Mouse (Mus musculus): Measurements from ENCODE around the gene Rabgef1. TPM values are rescaled to one million over a fixed set of nuclear protein-coding genes. Genes with fewer than 3 reads are reported as not detected.

Rabgef1 gene
- polyA plus RNA-seq, 1 experiment from 2014 or later, result 27.0 TPM

DNA sequence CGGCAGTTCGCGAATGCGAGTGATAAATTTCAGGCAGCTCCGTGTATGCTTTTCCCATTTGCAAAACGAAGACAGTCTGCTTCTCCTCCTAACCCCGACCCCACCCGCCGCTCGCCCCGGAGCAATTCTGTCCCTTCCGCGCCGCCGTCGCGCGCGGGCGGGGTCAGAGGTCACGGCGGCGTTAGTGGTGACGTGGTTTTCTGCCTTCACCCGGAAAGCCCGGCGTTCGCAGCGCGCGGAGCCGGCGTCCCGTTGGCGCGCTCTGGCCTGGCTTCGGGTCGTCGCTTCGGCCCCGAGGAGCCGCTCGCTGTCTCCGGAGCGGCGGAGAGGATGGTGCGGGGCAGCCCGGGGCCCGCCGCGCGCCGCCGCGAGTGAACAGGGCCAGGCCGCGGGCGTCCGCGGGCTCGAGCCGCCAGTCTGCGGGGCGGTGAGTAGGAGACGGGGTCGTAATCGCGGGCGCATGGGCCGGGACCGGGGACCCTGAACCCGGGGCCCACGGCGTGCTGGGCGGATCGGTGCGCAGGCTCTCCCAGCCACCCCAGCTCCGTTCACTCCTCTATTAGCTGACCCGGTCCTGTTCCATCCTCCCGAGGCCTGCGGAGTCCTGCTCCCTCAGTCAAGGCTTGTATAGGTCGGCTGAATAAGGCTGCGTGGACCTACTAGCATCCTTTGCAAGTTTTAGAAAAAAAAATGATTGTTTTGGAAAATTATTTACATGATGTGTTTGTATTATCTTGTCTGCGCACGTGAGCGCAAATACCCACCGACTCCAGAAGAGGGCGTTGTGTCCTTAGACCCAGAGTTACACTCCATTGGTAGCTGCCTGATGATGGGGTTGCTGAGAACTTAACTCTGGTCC is 50.8 kb downstream of the Rabgef1 start:
- H3K36me3 ChIP-seq (ENCODE audit: control insufficient read depth, insufficient read depth, low read length), result no peaks in the 10 kb centered on the region
- peak overlapping the region; percentile 95 for H3K9ac ChIP-seq (ENCODE audit: low read length)
- peak; percentile 95 for DNase-seq (ENCODE audit: low spot score)
- H3K4me2 ChIP-seq (ENCODE audit: low read depth, low read length, severe bottlenecking), result peak overlapping the region; percentile 88
- H3K4me1 ChIP-seq (replicated peaks; ENCODE audit: control insufficient read depth, insufficient read depth, low read length), result peaks cover 3% of the 10 kb centered on the region; the same call in 1 of the 2 replicates
- peak overlapping the region; percentile 62; the same call in 1 of the 2 replicates for H3K27ac ChIP-seq (ENCODE audit: low read depth, low read length)
- ATAC-seq (replicated peaks; ENCODE audit: low FRiP score), result peak; percentile 85
- H3K4me3 ChIP-seq (ENCODE audit: low read depth, low read length), result peak overlapping the region; percentile 98
- WGBS, result under 1% methylated on average over 87 of the region's 88 CpGs
- H3K9me3 ChIP-seq (ENCODE audit: control insufficient read depth, low read length), result no peaks in the 10 kb centered on the region
- H3K27me3 ChIP-seq (ENCODE audit: control insufficient read depth, insufficient read depth, low read length), result no peaks in the 10 kb centered on the region

DNA sequence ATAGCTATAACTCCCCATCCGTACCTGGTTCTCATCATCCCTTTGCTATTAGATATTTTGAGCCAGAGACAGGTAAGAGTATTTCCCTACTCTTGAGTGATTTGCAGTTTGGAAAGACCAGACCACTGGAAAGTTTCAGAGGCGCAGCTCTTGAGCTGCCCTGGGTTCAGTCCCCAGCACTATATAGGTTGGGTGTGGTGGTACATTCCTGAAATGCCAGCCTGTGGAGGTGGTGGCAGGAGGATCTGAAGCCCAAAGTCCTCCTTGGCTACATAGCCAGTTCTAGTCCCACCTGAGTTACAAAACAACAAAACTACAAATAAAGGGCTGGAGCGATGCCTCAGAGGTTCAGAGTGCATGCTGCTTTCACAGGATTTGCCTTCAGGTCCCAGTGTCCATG is 55.2 kb downstream of the Rabgef1 start:
- DNase-seq (ENCODE audit: low spot score) (no peak), ATAC-seq (replicated peaks; ENCODE audit: low FRiP score) (no peak)
- H3K9me3 ChIP-seq (ENCODE audit: control insufficient read depth, low read length), result no peaks in the 10 kb centered on the region
- no peaks in the 10 kb centered on the region for H3K27me3 ChIP-seq (ENCODE audit: control insufficient read depth, insufficient read depth, low read length)
- H3K4me1 ChIP-seq (replicated peaks; ENCODE audit: control insufficient read depth, insufficient read depth, low read length), result peaks cover 3% of the 10 kb centered on the region; the same call in 1 of the 2 replicates
- H3K36me3 ChIP-seq (ENCODE audit: control insufficient read depth, insufficient read depth, low read length), result peaks cover 1% of the 10 kb centered on the region; the same call in 1 of the 2 replicates
- no peak overlapping the region for H3K4me3 ChIP-seq (ENCODE audit: low read depth, low read length)
- WGBS, result 95% methylated on average over 3 of the region's 3 CpGs
- H3K27ac ChIP-seq (ENCODE audit: low read depth, low read length), result no peak overlapping the region
- no peak overlapping the region for H3K9ac ChIP-seq (ENCODE audit: low read length)
- H3K4me2 ChIP-seq (ENCODE audit: low read depth, low read length, severe bottlenecking), result no peak overlapping the region

DNA sequence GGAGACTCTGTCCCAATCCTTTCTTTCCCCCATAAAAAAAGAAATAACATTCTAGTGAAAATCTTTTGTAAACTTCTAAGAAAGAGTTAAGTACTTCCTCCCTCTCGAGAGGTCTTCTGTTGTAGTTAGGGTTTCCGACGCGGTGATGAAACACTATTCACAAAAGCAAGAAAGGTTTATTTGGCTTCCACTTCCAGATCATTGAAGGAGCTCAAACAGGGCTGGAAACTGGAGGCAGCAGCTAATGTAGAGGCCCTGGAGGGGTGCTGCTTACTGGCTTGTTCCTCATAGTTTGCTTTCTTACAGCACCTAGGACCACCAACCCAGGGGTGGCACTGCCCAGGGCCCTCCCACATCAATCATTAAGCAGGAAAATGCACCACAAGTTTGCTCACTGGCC is 56.5 kb downstream of the Rabgef1 start:
- ATAC-seq (replicated peaks; ENCODE audit: low FRiP score) (no peak), DNase-seq (ENCODE audit: low spot score) (no peak)
- H3K27ac ChIP-seq (ENCODE audit: low read depth, low read length), result no peak overlapping the region
- H3K4me2 ChIP-seq (ENCODE audit: low read depth, low read length, severe bottlenecking), result no peak overlapping the region
- no peaks in the 10 kb centered on the region for H3K9me3 ChIP-seq (ENCODE audit: control insufficient read depth, low read length)
- WGBS, result 78% methylated on average over 4 of the region's 4 CpGs
- H3K4me1 ChIP-seq (replicated peaks; ENCODE audit: control insufficient read depth, insufficient read depth, low read length), result peaks cover 3% of the 10 kb centered on the region; the same call in 1 of the 2 replicates
- no peak overlapping the region for H3K9ac ChIP-seq (ENCODE audit: low read length)
- H3K4me3 ChIP-seq (ENCODE audit: low read depth, low read length), result no peak overlapping the region
- H3K27me3 ChIP-seq (ENCODE audit: control insufficient read depth, insufficient read depth, low read length), result no peaks in the 10 kb centered on the region
- peaks cover 5% of the 10 kb centered on the region; the same call in 1 of the 2 replicates for H3K36me3 ChIP-seq (ENCODE audit: control insufficient read depth, insufficient read depth, low read length)

DNA sequence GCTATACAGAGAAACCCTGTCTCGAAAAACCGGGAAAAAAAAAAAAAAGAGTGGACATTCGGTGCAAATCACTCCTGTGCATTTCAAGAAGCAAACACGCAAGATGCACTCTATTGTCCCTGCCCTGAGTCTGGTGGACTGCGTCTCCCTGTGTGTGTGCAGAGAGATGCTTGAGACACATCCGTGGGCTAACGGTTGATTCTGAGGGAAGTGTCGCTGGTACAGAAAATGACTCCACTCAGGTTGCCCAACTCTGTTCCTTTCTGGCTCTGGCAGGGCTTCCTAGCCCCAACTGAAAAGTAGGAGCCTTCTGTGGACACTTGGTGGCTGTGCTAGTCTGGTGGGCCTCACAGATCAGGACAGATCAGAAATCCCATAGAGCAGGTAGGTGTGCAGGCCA is 64.7 kb downstream of the Rabgef1 start:
- ATAC-seq (replicated peaks; ENCODE audit: low FRiP score) (no peak), DNase-seq (ENCODE audit: low spot score) (no peak)
- Histone ChIP-seq H3K4me1 (replicated peaks; ENCODE audit: control insufficient read depth, insufficient read depth, low read length) (no peaks in the 10 kb centered on the region), H3K27me3 (ENCODE audit: control insufficient read depth, insufficient read depth, low read length) (no peaks in the 10 kb centered on the region), H3K27ac (ENCODE audit: low read depth, low read length) (no peak overlapping the region), H3K9me3 (ENCODE audit: control insufficient read depth, low read length) (no peaks in the 10 kb centered on the region), H3K4me2 (ENCODE audit: low read depth, low read length, severe bottlenecking) (no peak overlapping the region), H3K9ac (ENCODE audit: low read length) (no peak overlapping the region), H3K36me3 (ENCODE audit: control insufficient read depth, insufficient read depth, low read length) (peaks cover 21% of the 10 kb centered on the region; the same call in 1 of the 2 replicates), H3K4me3 (ENCODE audit: low read depth, low read length) (no peak overlapping the region)
- 95% methylated on average over 8 of the region's 8 CpGs for WGBS

DNA sequence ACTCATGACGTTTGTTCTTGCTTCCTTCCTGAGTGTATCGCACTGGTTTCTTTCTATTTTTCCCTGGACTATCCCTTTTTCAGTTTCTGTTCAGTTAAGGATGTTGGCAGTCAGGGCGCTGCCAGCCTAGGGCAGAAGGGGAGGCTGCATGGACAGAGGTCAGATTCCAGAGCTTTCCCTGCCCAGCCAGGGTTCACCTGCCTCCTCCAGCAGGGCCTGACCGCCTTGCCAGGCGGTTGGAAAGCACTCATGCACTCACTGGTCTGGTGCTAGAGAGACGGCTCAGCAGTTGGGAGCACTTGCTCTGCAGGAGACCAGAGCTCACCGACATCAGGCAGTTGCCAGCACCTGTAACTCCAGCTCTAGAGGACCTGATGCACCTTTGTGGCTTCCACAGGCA is 67.6 kb downstream of the Rabgef1 start:
- H3K27ac ChIP-seq (ENCODE audit: low read depth, low read length), result no peak overlapping the region
- H3K27me3 ChIP-seq (ENCODE audit: control insufficient read depth, insufficient read depth, low read length), result no peaks in the 10 kb centered on the region
- 92% methylated on average over 7 of the region's 7 CpGs for WGBS
- DNase-seq (ENCODE audit: low spot score) (no peak), ATAC-seq (replicated peaks; ENCODE audit: low FRiP score) (no peak)
- no peaks in the 10 kb centered on the region for H3K4me1 ChIP-seq (replicated peaks; ENCODE audit: control insufficient read depth, insufficient read depth, low read length)
- H3K9me3 ChIP-seq (ENCODE audit: control insufficient read depth, low read length), result no peaks in the 10 kb centered on the region
- H3K36me3 ChIP-seq (ENCODE audit: control insufficient read depth, insufficient read depth, low read length), result peaks cover 20% of the 10 kb centered on the region
- H3K4me3 ChIP-seq (ENCODE audit: low read depth, low read length), result no peak overlapping the region
- no peak overlapping the region for H3K4me2 ChIP-seq (ENCODE audit: low read depth, low read length, severe bottlenecking)
- H3K9ac ChIP-seq (ENCODE audit: low read length), result no peak overlapping the region

DNA sequence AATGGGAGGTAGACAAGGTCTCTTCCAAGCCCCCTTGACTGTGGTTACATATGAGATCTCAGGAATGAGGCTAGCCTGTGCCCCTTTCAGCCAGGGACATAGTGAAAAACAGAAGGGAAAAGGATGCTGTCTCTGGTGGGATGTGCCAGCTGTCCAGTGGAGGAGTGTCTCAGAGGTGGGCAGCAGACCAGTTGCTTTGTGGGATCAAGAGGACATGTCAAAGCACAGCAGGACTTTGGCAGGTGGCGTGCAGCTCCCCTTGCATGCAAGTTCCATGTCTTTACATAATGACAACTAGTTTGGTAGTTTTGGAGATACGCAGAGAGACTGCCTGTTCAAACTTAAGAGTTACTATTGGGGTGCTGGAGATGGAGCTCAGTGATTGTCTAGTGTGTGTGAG is 68.3 kb downstream of the Rabgef1 start:
- Histone ChIP-seq H3K27me3 (ENCODE audit: control insufficient read depth, insufficient read depth, low read length) (no peaks in the 10 kb centered on the region), H3K9me3 (ENCODE audit: control insufficient read depth, low read length) (no peaks in the 10 kb centered on the region), H3K36me3 (ENCODE audit: control insufficient read depth, insufficient read depth, low read length) (peaks cover 18% of the 10 kb centered on the region), H3K4me1 (replicated peaks; ENCODE audit: control insufficient read depth, insufficient read depth, low read length) (no peaks in the 10 kb centered on the region), H3K27ac (ENCODE audit: low read depth, low read length) (no peak overlapping the region), H3K4me3 (ENCODE audit: low read depth, low read length) (no peak overlapping the region), H3K4me2 (ENCODE audit: low read depth, low read length, severe bottlenecking) (no peak overlapping the region), H3K9ac (ENCODE audit: low read length) (no peak overlapping the region)
- 94% methylated on average over 2 of the region's 2 CpGs for WGBS
- no peak for DNase-seq (ENCODE audit: low spot score)
- ATAC-seq (replicated peaks; ENCODE audit: low FRiP score), result no peak

DNA sequence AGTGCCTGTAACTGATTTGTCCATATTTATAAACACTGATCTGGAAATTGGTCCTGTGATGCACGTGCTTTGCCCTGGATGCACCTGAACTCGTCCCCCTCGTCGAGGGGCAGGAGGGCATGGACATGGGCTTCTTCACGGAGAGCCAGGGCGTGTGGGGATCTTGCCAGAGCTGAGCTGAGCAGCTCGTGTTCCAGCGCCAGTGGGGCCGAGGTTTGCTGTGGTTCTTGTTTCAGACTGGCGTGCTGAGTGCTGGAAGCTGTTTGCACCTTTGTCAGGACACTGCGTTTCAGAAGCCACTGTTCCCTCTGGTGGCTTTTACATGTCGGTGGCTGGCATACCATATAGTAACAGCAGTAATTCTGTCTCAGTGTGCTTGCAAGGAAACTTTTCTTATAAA is 69.8 kb downstream of the Rabgef1 start:
- Histone ChIP-seq H3K4me2 (ENCODE audit: low read depth, low read length, severe bottlenecking) (no peak overlapping the region), H3K27me3 (ENCODE audit: control insufficient read depth, insufficient read depth, low read length) (no peaks in the 10 kb centered on the region), H3K4me1 (replicated peaks; ENCODE audit: control insufficient read depth, insufficient read depth, low read length) (no peaks in the 10 kb centered on the region), H3K9ac (ENCODE audit: low read length) (no peak overlapping the region), H3K4me3 (ENCODE audit: low read depth, low read length) (no peak overlapping the region), H3K27ac (ENCODE audit: low read depth, low read length) (no peak overlapping the region), H3K36me3 (ENCODE audit: control insufficient read depth, insufficient read depth, low read length) (peaks cover 16% of the 10 kb centered on the region), H3K9me3 (ENCODE audit: control insufficient read depth, low read length) (no peaks in the 10 kb centered on the region)
- ATAC-seq (replicated peaks; ENCODE audit: low FRiP score), result no peak
- DNase-seq (ENCODE audit: low spot score), result no peak
- 92% methylated on average over 12 of the region's 12 CpGs for WGBS

DNA sequence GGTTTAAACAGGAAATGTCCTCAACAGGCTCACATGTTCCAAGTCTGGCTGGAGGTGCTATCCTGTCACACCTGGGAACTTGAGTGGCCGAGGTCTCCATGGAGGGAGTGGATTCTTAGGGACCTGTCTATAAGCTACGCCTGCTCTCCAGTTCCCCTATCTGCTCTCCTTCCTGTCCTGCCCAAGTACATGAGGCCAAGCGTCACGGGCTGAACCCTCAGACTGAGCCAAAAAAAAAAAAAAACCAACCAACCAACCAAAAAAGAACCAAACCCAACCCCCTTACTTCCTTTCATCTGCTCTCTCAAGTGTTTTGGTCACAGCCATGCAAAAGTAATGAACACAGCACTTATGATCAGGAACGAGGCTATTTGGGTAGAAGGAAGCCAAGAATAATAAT is 76.2 kb downstream of the Rabgef1 start:
- peaks cover 18% of the 10 kb centered on the region for H3K36me3 ChIP-seq (ENCODE audit: control insufficient read depth, insufficient read depth, low read length)
- 91% methylated on average over 5 of the region's 5 CpGs for WGBS

More for the DNA sequence above, 76.2 kb downstream of the Rabgef1 start:
- no peak overlapping the region for H3K4me3 ChIP-seq (ENCODE audit: low read depth, low read length)
- H3K9ac ChIP-seq (ENCODE audit: low read length), result no peak overlapping the region
- no peak overlapping the region for H3K4me2 ChIP-seq (ENCODE audit: low read depth, low read length, severe bottlenecking)
- no peaks in the 10 kb centered on the region for H3K4me1 ChIP-seq (replicated peaks; ENCODE audit: control insufficient read depth, insufficient read depth, low read length)
- H3K9me3 ChIP-seq (ENCODE audit: control insufficient read depth, low read length), result no peaks in the 10 kb centered on the region
- no peak overlapping the region for H3K27ac ChIP-seq (ENCODE audit: low read depth, low read length)
- ATAC-seq (replicated peaks; ENCODE audit: low FRiP score) (no peak), DNase-seq (ENCODE audit: low spot score) (no peak)
- H3K27me3 ChIP-seq (ENCODE audit: control insufficient read depth, insufficient read depth, low read length), result no peaks in the 10 kb centered on the region

All from forebrain, embryonic 11.5 days (tissue).